Mouse (Mus musculus): ENCODE measurements around the gene Gpr65. TPM values are rescaled to one million over a fixed set of nuclear protein-coding genes. Genes with fewer than 3 reads are reported as not detected.
"Not testable (repeated sequence)": the region's sequence is repeated elsewhere in the genome, so short reads cannot be mapped to it uniquely, and the experiment has no call there.

Gene Gpr65
- polyA plus RNA-seq, 1 experiment from 2014 or later = 2.0 TPM

GRCm38 (mm10) chr12:98301980-98302379 is 33.5 kb downstream of the Gpr65 start:
- Histone ChIP-seq H3K27me3 (replicated peaks; ENCODE audit: control insufficient read depth, insufficient read depth, low read length) (no peaks in the 10 kb centered on the region), H3K36me3 (ENCODE audit: control insufficient read depth, insufficient read depth, low read length) (no peaks in the 10 kb centered on the region), H3K9ac (ENCODE audit: low read depth, low read length) (no peak overlapping the region), H3K27ac (ENCODE audit: low read depth, low read length) (no peak overlapping the region), H3K4me3 (ENCODE audit: low read depth, low read length) (no peak overlapping the region), H3K4me1 (replicated peaks; ENCODE audit: control insufficient read depth, insufficient read depth, low read length) (no peaks in the 10 kb centered on the region), H3K9me3 (ENCODE audit: control insufficient read depth, low read length) (no peaks in the 10 kb centered on the region), H3K4me2 (no peak overlapping the region)
- ATAC-seq (replicated peaks; ENCODE audit: low FRiP score) (0 out of 2 replicates have a peak, but pooled peaks have one; percentile 18), DNase-seq (ENCODE audit: low spot score) (no peak)
- 61% methylated on average over 5 of the region's 5 CpGs for WGBS

GRCm38 (mm10) chr12:98303013-98303412 is 34.6 kb downstream of the Gpr65 start:
- WGBS = 89% methylated on average over 1 of the region's 1 CpGs
- 0 out of 2 replicates have a peak, but pooled peaks have one; percentile 20 for ATAC-seq (replicated peaks; ENCODE audit: low FRiP score)
- Histone ChIP-seq H3K4me1 (replicated peaks; ENCODE audit: control insufficient read depth, insufficient read depth, low read length) (no peaks in the 10 kb centered on the region), H3K27me3 (replicated peaks; ENCODE audit: control insufficient read depth, insufficient read depth, low read length) (no peaks in the 10 kb centered on the region), H3K36me3 (ENCODE audit: control insufficient read depth, insufficient read depth, low read length) (no peaks in the 10 kb centered on the region), H3K9ac (ENCODE audit: low read depth, low read length) (no peak overlapping the region), H3K27ac (ENCODE audit: low read depth, low read length) (no peak overlapping the region), H3K9me3 (ENCODE audit: control insufficient read depth, low read length) (no peaks in the 10 kb centered on the region), H3K4me2 (no peak overlapping the region), H3K4me3 (ENCODE audit: low read depth, low read length) (no peak overlapping the region)
- no peak for DNase-seq (ENCODE audit: low spot score)

- Histone ChIP-seq H3K4me2 (no peak overlapping the region), H3K9me3 (ENCODE audit: control insufficient read depth, low read length) (no peaks in the 10 kb centered on the region), H3K9ac (ENCODE audit: low read depth, low read length) (no peak overlapping the region), H3K4me1 (replicated peaks; ENCODE audit: control insufficient read depth, insufficient read depth, low read length) (no peaks in the 10 kb centered on the region), H3K4me3 (ENCODE audit: low read depth, low read length) (no peak overlapping the region), H3K36me3 (ENCODE audit: control insufficient read depth, insufficient read depth, low read length) (no peaks in the 10 kb centered on the region), H3K27me3 (replicated peaks; ENCODE audit: control insufficient read depth, insufficient read depth, low read length) (no peaks in the 10 kb centered on the region), H3K27ac (ENCODE audit: low read depth, low read length) (no peak overlapping the region)
- no peak for DNase-seq (ENCODE audit: low spot score)
- ATAC-seq (replicated peaks; ENCODE audit: low FRiP score) = no peak
- 77% methylated on average over 7 of the region's 7 CpGs for WGBS
Observed at GRCm38 (mm10) chr12:98307179-98307915, 38.9 kb downstream of the Gpr65 start.

- no peaks in the 10 kb centered on the region for H3K9me3 ChIP-seq (ENCODE audit: control insufficient read depth, low read length)
- H3K36me3 ChIP-seq (ENCODE audit: control insufficient read depth, insufficient read depth, low read length) = no peaks in the 10 kb centered on the region
- H3K4me2 ChIP-seq = no peak overlapping the region
- H3K27me3 ChIP-seq (replicated peaks; ENCODE audit: control insufficient read depth, insufficient read depth, low read length) = no peaks in the 10 kb centered on the region
- H3K27ac ChIP-seq (ENCODE audit: low read depth, low read length) = no peak overlapping the region
- H3K4me3 ChIP-seq (ENCODE audit: low read depth, low read length) = no peak overlapping the region
- no peak for ATAC-seq (replicated peaks; ENCODE audit: low FRiP score)
- no peaks in the 10 kb centered on the region for H3K4me1 ChIP-seq (replicated peaks; ENCODE audit: control insufficient read depth, insufficient read depth, low read length)
- no peak overlapping the region for H3K9ac ChIP-seq (ENCODE audit: low read depth, low read length)
- 78% methylated on average over 7 of the region's 7 CpGs for WGBS
- DNase-seq (ENCODE audit: low spot score) = no peak
Observed at GRCm38 (mm10) chr12:98311376-98312083, 43.1 kb downstream of the Gpr65 start.

GRCm38 (mm10) chr12:98315924-98316323 is 47.5 kb downstream of the Gpr65 start:
- WGBS = 52% methylated on average over 5 of the region's 5 CpGs
- Histone ChIP-seq H3K27me3 (replicated peaks; ENCODE audit: control insufficient read depth, insufficient read depth, low read length) (no peaks in the 10 kb centered on the region), H3K4me2 (no peak overlapping the region), H3K27ac (ENCODE audit: low read depth, low read length) (no peak overlapping the region), H3K9ac (ENCODE audit: low read depth, low read length) (no peak overlapping the region), H3K36me3 (ENCODE audit: control insufficient read depth, insufficient read depth, low read length) (no peaks in the 10 kb centered on the region), H3K9me3 (ENCODE audit: control insufficient read depth, low read length) (no peaks in the 10 kb centered on the region), H3K4me3 (ENCODE audit: low read depth, low read length) (no peak overlapping the region), H3K4me1 (replicated peaks; ENCODE audit: control insufficient read depth, insufficient read depth, low read length) (no peaks in the 10 kb centered on the region)
- ATAC-seq (replicated peaks; ENCODE audit: low FRiP score) (no peak), DNase-seq (ENCODE audit: low spot score) (no peak)

- no peak overlapping the region for H3K4me3 ChIP-seq (ENCODE audit: low read depth, low read length)
- 92% methylated on average over 8 of the region's 8 CpGs for WGBS
- no peak for DNase-seq (ENCODE audit: low spot score)
- H3K27ac ChIP-seq (ENCODE audit: low read depth, low read length) = no peak overlapping the region
- H3K27me3 ChIP-seq (replicated peaks; ENCODE audit: control insufficient read depth, insufficient read depth, low read length) = no peaks in the 10 kb centered on the region
- H3K4me1 ChIP-seq (replicated peaks; ENCODE audit: control insufficient read depth, insufficient read depth, low read length) = no peaks in the 10 kb centered on the region
- H3K36me3 ChIP-seq (ENCODE audit: control insufficient read depth, insufficient read depth, low read length) = no peaks in the 10 kb centered on the region
- H3K9me3 ChIP-seq (ENCODE audit: control insufficient read depth, low read length) = no peaks in the 10 kb centered on the region
- no peak overlapping the region for H3K4me2 ChIP-seq
- H3K9ac ChIP-seq (ENCODE audit: low read depth, low read length) = no peak overlapping the region
- no peak for ATAC-seq (replicated peaks; ENCODE audit: low FRiP score)
Observed at GRCm38 (mm10) chr12:98317718-98318340, 49.4 kb downstream of the Gpr65 start.

GRCm38 (mm10) chr12:98322426-98322825 is 54.0 kb downstream of the Gpr65 start:
- H3K36me3 ChIP-seq (ENCODE audit: control insufficient read depth, insufficient read depth, low read length) = no peaks in the 10 kb centered on the region
- no peaks in the 10 kb centered on the region for H3K27me3 ChIP-seq (replicated peaks; ENCODE audit: control insufficient read depth, insufficient read depth, low read length)
- no peak overlapping the region for H3K4me3 ChIP-seq (ENCODE audit: low read depth, low read length)
- no peak overlapping the region for H3K4me2 ChIP-seq
- no peaks in the 10 kb centered on the region for H3K9me3 ChIP-seq (ENCODE audit: control insufficient read depth, low read length)
- no peaks in the 10 kb centered on the region for H3K4me1 ChIP-seq (replicated peaks; ENCODE audit: control insufficient read depth, insufficient read depth, low read length)
- ATAC-seq (replicated peaks; ENCODE audit: low FRiP score) (no peak), DNase-seq (ENCODE audit: low spot score) (no peak)
- H3K27ac ChIP-seq (ENCODE audit: low read depth, low read length) = no peak overlapping the region
- 73% methylated on average over 4 of the region's 4 CpGs for WGBS
- H3K9ac ChIP-seq (ENCODE audit: low read depth, low read length) = no peak overlapping the region

- not testable (repeated sequence) for H3K9ac ChIP-seq (ENCODE audit: low read depth, low read length); H3K4me3 ChIP-seq (ENCODE audit: low read depth, low read length); DNase-seq (ENCODE audit: low spot score); ATAC-seq (replicated peaks; ENCODE audit: low FRiP score); H3K4me2 ChIP-seq; H3K36me3 ChIP-seq (ENCODE audit: control insufficient read depth, insufficient read depth, low read length); H3K4me1 ChIP-seq (replicated peaks; ENCODE audit: control insufficient read depth, insufficient read depth, low read length); H3K27ac ChIP-seq (ENCODE audit: low read depth, low read length); H3K27me3 ChIP-seq (replicated peaks; ENCODE audit: control insufficient read depth, insufficient read depth, low read length); H3K9me3 ChIP-seq (ENCODE audit: control insufficient read depth, low read length)
- no CpG with 5 or more reads among the region's 1 CpGs for WGBS
Observed at GRCm38 (mm10) chr12:98324170-98324569, 55.7 kb downstream of the Gpr65 start.
